Mouse (Mus musculus) heart, adult 9 months (tissue): ENCODE data around the gene Ttll9.

Experiments used
- DNase-seq, 2 experiments: peaks; one replicate each; pipeline ENCODE4 v3.0.0; 2022; ENCODE audit warnings: low spot score in 2 of 2

The Ttll9 gene

DNA sequence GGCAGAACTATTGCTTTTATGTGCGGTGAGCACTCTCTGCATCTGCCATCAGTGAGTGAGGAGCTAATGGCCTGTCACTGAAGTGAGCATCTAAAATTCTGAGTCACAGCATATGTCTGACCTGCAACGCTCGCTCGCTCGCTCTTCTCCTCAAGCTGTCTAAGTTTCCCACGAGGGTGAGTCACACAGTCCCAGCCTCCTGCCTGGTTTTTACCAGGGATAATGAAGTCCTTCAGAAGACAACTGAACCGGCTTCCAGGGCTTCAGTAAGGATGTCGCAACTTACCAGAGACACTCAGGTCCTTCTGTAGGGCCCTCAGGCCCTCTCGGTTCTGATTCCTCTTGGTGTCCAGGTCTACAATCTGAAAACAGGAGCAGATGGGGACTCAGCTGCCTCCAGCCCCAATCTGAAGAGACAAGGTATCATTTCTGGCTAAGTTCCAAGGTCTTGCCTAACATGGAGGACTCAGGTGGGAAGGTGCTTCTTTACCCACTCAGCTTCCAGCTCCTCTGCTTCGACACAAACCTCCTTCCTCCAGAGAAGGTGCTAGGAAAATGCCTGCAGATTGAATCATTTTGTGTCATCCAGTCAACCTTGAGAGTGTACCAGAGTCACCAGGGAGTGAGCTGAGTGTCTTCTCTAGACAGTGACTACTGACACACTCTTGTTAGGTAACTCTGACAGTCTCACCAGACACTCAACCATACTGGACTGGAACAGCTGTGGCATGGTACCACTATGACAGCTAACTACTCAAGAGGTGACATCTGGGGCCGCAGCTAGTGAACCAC lies 51.6 kb downstream of the Ttll9 start:
- no peak for DNase-seq

DNA sequence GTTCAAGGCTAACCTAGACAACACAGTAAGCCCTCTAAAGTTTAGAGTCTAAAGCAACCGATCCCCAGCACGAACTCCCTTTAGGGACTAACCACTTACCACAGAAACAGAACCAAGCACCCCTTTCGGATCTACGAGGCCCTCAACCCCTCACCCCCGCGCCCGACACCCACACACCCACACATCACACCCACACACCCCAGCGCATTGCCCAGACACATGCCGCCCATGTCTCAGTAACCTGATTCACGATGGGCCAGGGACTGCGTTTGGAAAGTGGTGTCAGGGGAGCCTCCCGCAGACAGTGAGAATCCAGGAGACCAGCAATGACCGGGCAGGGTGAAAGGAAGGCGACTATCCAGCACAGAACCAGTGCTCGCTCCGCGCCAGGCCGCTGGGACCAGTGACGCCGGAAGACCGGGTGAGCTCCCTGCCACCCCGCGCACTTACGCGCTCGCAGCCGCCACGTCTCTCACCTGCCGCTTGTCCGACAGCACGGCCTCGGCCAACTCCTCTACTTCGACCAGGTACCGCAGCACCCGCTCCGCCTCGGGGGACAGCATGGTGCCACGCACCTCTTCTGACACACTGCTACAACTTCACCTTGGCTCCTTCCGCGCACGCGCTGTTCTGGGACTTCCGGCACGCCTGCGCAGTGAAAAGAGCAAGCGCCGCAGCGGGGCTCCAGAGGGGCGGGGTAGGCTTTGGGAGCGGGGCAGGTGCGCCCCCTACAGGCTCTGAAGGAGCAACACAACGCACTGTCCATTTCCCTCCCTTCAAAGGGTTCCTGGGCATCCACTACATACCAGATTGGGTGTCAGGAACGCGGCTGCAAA lies 52.7 kb downstream of the Ttll9 start, which contains the start of gene Pdrg1:
TSS of gene Pdrg1 (minus strand) at position 670 of the 836 bp plus-strand sequence.
- DNase-seq: peak; percentile 92 to 93

DNA sequence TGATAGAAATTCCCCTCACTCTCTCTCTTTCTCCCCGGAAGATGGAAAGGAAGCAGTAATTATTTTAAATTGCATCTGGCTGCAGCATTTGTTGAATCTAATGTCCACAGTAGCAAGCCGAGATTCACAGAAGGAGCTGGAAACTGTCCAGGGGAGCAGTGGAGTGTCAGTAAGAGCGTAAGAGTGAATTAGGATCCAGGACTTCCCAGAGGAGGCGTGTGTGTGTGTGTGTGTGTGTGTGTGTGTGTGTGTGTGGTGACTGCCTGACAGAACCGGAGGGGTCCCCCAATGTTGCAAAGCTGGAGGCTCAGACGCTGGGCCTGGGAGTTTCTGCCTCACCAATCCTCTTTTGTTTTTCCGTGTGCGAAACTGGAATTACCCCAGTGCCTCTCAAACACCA lies 53.5 kb downstream of the Ttll9 start:
- no peak for DNase-seq

DNA sequence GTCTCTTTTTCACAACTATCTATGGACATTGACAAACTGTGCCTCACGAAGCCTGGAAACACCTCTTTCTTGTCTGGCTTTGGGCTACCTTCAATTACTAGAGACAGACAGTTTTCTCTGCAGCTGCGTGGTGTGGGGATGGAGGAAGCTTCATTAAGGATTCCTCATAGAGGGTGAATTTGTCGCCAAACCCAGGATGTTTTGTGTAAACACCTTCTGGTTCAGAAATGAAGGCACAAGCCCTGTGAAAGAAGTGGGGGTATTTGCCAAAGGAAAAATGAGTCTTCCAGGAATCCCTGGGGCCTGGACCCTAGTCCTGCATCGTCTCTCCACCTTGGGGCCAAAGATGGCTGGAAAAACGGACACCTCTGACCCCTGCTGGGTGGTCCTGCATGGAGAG lies 54.5 kb downstream of the Ttll9 start:
- DNase-seq: no peak

DNA sequence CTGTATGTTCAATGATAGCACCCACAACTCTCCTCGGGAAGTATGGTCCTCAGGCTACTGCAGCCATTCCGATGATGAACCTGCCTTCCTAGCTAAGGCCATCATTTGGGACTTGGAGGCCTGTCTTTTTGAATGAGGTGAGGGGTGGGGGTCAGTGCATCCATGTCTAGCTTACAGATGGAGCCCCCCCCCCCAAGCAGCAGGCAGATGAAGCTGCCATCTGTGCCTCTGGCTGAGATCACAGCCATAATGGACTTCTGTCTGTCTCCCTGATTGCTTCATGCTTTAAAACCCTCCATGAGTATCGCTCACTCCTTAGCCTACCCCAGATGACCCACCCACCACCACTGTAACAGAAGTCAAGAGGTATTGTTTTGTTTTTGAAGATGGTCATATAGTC lies 57.1 kb downstream of the Ttll9 start:
- DNase-seq: no peak

DNA sequence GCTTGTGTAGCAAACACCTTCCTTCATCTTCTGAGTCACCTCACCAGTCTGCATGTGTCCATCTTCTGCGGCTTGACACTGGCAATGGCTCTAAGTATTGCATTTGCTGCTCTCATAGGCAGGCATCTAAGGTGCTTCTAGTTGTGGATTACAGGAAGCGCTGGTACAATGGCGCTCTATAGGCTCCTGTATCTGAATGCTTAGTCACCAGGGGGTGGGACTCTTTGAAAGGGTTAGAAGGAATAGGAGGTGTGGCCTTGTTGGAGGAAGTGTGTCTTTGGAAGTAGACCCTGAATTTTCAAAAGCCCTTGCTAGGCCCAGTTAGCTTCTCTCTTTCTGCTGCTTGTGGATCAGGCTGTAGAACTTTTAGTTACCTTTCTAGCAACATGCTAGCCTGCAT lies 58.9 kb downstream of the Ttll9 start:
- no peak for DNase-seq

DNA sequence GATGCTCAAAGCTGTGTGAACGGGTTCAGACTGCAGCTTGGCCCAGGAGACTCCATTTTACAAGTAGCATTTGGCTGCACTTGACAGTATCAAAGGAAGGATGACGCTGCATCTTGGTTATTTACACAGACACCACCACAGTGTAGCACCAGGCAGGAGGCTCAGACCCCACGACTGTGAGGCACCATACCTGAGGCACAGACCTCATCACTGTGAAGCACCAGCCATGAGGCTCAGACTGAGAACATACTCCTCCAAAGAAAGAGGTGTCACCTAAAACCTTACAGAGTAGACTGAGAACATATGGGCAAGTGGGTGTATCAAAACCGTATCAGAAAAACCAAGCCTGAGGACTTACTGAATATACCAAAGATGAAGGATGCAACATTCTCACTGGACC lies 60.6 kb downstream of the Ttll9 start:
- DNase-seq: no peak

DNA sequence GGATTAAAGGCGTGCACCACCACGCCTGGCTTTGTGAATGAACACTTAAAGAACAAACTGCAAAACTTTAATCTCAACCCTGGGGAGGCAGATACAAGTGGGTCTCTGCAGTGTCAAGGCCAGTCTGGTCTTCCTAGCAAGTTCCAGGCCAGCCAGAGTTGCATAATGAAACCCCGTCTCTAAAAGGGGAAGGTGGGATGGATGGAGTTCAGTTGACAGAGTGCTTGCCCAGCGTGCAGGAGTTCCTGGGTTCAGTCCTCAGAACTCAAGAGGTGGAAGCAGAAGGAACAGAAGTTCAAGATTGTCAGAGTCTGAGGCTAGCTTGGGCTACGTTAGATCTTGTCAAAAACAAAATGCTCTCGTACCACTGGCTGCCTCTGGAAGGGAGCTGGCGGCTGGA lies 63.8 kb downstream of the Ttll9 start:
- no peak for DNase-seq

DNA sequence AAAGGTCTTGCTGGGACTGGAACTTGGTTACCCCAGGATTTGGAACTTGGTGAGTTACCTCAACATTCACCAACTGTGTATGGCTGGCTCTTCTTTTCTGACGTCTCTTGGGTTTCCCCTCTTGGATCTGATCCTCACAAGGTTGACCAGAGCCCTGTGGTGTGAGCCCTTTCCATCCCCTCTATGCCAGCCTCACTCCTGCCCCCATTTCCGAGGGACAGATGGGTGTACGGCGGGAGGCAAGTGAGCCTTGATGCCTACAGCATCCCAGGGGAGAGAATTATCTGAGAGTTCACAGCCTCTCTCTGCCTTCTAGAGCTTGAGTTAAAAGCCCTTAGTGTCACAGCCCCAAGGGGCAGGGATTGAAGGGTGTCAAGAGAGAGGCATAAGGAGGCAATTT lies 65.2 kb downstream of the Ttll9 start:
- DNase-seq: no peak

DNA sequence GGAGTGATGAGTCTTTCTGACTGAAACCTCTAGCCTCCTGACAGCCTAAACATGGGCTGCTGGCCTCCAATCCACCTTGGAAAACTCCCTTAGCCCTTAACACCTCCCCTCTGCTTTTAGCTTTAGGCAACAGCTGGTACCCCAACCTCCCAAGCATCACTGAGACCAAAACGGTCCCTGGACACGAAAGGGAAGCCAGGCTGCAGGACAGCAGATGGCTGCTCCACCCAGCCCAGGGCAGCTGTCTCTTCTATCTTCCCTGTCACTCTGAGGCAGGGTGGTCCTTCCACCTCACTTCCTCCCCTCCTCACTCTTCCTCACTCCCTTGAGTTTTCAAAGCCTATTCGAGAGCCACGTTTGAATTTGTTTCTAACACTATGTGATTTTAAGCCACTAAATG lies 68.1 kb downstream of the Ttll9 start:
- DNase-seq: no peak

DNA sequence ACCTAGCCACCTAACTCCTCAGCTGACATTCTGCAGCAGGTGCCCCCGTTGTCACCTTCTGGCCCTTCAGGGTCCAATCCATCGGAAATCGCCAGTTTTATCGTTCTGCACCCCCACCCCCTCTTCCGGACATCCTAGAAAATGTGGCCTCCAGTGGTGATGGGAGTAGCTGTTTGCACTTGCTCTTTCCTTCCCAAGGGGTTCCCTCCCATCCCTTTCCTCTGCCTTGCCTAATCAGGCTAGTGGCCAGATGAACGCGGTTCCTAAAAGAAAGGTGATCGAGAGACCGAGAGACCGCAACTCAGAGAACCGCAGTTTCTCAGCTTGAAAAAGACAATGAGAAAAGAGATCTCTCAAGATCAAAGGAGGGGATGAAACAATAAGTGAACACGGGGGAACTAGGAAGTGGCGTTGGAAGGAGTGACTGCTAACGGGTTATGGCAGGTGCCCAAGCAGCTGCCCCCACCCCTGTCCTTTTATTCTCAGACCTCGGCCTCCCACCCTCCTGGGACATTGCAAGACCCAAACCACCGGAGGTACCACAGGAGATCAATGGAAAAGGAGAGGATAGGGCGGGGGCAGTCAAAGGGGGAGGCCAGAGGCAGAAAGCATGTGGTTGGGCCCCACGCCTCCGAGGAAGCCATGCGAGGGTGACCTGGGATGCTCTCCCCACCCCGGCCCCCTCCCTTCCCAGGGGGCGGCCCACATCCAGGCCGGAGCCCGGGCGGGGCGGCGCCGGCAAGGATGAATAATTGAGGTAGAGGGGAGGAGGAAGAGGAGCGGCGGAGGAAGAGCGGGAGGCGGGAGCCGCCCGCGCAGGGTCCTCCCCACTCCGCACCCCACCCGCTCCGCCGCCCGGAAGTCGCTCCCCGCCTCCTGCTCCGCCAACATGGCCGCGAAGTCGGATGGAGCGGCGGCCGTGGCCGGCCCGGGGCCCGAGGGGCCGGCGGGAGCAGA lies 69.1 kb downstream of the Ttll9 start, which contains the start of gene Xkr7:
TSS of gene Xkr7 (plus strand) at position 727 of the 957 bp plus-strand sequence.
- no peak for DNase-seq

DNA sequence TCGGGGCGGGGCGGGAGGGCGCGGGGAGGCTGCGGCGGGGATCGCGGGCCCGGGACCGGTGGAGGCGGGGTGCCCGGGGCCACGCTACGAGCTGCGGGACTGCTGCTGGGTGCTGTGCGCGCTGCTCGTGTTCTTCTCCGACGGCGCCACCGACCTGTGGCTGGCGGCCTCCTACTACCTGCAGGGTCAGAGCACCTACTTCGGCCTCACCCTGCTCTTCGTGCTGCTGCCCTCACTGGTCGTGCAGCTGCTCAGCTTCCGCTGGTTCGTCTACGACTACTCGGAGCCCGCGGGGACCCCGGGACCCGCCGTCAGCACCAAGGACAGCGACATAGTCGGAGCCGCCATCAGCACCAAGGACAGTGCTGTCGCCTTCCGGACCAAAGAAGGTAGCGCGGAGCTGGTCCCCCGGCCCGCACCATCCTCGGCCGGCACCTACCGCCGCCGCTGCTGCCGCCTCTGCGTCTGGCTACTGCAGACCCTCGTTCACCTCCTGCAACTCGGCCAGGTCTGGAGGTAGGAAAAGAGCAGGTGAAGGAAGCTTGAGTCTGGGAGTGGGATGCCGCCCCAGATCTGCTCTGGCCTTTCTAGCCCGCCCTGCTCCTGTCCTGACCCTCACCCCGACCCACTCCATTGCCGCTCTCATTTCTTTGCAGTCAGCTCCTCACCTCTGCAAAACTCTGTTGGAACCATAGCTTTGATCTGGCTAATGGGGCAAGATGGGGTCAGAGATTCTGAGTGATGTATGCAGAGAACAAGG lies 70.0 kb downstream of the Ttll9 start:
- peak; percentile 34 to 36 for DNase-seq

DNA sequence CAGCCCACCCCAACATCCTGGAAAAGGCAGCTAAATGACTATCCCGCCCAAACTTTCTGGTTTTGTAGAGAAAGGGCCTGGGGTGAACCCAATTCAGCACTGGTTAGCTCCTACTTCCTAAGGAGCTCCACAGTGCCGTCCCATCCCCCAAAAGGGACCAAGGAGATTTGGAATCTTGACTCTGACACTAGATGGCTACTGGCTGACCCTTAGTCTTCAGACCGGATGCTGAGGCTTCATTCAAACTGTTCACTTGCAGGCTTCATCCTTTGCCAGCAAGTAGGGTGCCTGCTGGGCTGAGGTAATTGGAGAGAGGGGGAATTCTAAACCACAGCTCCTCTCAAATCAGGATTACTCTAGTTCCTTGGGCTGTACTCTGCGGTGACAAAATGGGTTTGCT lies 70.7 kb downstream of the Ttll9 start:
- DNase-seq: no peak

DNA sequence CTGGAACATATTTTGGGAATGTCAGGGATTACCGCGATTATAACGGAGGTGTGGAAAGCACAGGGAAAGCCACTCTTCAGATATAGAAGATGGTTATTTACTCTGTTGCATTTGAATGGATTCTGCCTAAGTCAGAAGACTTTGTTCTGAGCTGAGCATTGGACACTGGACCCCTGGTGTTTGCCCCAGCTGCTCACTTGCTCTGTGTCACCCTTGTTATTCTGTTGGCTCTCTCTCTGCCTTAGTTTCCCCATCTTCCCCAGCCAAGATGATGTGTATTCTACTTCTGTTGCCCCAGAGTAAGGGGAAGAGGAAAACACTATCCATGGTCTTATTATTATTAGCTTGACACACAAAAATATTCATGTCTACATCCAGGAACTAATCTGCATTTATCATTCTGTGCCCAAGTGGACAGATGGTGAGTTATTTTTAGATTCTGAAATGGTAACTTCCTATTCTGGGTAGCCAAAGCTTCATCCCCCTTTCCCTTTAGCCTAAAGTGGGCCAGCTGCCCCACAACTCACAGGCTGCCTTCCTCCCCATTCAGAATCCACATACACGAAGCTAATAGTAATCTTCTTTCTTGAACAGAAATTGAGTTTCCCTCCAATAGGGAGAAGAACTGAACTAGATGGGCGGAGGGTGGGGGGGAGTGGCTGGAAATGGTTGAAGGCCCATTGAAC lies 71.4 kb downstream of the Ttll9 start:
- no peak for DNase-seq

DNA sequence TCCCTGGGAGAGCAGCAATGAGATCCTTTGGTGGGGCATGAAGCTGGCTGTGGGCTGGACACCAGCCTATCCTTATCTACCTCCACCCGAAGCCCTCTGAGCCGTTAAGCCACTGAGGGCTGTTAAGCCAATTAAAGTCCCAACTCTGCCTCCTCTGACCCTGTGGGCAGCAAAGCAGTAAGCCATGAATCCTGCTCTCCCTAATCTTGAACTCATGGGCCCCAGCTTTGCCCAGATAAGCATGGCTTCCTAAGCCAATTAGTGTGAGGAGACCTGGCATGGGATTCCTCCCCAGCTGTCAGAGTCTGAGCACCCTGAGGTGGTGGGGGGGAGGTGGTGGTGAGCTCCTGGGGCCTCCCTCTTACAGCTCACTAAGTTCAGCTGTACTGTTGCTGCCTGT lies 74.4 kb downstream of the Ttll9 start:
- DNase-seq: no peak

DNA sequence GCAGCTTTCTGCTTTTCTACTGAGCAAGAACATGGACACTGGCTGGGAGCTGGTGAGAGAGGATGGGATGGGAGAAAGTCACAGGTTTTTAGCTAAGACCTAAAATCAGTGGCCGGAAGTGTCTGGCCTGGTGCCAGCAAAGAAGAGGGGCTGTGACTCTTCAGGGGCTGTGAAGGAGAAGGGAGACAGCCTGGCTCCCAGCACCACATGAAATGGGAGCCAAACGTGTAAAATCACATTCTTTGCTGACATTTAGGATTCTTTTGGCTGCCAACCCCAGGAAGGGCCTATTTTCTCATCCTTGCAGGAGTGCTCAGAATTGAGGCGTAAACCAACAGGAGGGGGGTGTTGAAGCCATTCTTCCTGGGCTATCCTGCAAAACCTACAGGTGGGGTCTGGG lies 81.6 kb downstream of the Ttll9 start:
- DNase-seq: no peak

DNA sequence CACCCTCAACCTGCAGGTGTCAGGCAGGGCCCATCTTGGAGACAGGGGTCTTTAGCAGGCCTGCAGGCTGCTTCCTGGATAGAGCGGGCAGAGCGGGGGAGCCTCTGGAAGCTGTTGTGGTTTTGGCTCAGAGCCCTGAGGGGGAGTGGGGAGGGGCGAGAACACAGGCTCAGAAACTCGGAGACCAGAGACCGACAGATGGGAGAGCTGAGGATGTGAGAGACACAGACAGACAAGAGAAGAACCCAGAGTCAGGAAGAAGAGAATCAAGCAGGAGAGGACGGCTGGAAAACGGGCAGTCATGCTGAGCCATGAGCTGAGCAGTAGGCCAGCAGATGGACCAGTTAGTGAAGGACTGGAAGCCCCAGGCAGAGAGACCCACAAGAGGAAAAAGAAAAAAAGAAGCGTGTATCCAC lies 83.6 kb downstream of the Ttll9 start:
- no peak for DNase-seq

DNA sequence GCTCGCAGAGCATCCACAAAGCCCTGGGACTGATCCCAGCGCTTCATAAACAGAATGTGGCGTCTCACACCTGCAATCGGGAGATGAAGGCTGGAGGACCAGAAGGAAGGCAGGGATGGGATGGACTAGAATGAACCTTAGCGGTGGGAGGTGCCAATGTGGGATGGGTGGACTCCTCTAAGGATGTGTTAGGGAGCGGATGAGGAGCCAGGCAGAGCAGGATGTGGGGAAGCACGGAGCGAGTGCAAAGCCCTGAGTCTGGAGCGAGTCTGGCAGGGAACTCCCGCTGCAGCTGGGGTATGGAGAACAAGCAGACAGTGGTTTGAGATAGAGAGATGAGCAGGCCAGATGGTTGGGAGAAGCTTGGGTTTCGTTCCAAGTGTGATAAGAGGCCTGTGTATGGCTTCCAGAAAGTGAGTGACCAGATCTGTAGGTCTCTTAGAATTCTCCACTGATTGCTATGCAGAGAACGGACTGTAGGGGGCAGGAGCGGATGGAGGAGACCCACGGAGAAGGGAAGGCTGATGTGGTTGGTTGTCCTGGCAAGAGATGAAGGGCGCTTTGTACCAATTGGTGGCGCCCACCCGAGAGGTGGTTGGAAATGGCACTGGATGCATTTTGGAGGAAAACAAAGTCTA lies 85.7 kb downstream of the Ttll9 start:
- DNase-seq: peak in 1 of 2 experiments; percentile 38

DNA sequence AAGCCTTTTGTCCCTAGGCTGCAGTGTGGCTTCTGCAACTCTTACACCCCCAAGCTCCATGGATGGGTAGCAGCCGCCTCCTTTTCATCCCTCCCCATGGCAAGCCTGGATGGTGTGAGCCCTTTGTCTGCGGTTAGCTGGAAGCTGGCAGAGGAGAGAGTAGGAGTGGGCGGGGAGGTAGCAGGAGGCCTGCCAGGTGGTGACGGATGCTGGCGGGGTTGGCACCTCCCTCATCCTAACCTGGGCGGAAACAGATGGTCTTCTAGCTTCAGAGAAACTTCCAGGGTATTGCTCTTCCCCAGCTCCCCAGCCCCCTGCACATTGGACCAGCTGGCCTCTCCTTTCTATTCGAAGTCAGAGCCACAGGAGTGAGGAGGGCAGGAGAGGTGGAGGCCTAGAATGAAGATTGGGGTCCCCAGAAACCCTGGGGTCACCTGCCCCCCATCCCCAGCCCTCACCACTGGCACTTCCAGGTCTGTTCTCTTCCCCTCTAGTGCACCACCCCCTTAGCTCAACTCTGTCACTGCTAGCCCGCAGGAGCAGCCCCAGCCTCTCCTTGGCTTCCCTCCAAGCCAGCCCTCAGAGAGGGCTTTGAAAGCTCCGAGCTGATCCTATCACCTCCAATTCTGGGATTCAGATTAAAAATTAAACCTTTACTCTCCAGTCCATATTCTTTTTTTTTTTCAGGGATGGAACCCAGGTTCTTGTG lies 87.2 kb downstream of the Ttll9 start:
- DNase-seq: no peak
